Mouse (Mus musculus) fat pad, adult 2 months (tissue): ENCODE measurements at regions not wholly inside any gene's neighbourhood (a gene's known extent, or its start where the extent isn't known, plus 50 kb on each side); places are given as distances from the start of the nearest gene placed in this dataset.
"Not testable (repeated sequence)": the region's sequence is repeated elsewhere in the genome, so short reads cannot be mapped to it uniquely, and the experiment has no call there.

Experiments
- DNase-seq: peaks from one replicate; pipeline ENCODE4 v3.0.0-alpha.2; 2011; ENCODE audit warnings: low read depth, low spot score; ENCODE audit errors: extremely low read depth

DNA sequence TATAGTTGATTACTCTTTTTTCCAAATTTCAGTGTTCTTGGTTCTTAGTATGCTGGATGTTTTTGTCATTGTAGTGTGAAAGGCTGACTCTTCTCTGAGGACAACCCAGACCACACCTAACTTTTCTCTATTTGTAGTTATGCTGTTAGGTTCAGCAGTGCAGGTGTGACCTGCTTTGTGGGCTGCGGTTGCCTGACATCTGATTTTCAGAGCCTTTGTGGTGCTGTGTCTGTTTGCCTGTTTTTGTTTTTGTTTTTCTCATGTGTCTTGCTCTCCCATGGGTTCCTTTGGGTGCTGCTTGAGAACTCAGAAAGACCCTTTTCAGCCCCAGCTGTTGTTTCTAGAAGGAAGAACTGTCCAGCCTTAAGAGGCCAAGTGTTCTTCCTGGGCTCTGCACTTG lies 52.0 kb upstream of the Trpm1 start:
- DNase-seq, result no peak

DNA sequence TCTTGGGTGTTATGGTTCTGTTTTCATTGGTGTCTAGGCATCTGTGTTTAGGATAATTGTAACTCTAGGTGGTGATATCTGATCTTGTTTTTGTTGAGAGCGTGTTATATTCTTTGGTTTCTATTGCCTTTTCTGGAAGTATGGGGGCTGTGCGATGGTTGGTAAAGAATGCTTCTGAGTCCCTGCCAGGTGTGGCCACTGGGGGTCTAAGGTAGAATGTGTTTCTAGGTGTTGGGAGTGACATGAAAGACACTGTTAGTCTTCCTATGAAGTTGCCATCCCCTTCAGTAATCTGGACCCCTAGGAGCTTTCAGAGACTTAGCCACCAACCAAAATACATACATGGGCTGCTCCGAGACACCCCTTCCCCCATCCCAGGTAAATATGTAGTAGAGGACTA lies 54.0 kb upstream of the Trpm1 start:
- no peak for DNase-seq

- no peak for DNase-seq
Observed at GRCm38 (mm10) chr7:64090067-64090466, 63.6 kb upstream of the Trpm1 start.

DNA sequence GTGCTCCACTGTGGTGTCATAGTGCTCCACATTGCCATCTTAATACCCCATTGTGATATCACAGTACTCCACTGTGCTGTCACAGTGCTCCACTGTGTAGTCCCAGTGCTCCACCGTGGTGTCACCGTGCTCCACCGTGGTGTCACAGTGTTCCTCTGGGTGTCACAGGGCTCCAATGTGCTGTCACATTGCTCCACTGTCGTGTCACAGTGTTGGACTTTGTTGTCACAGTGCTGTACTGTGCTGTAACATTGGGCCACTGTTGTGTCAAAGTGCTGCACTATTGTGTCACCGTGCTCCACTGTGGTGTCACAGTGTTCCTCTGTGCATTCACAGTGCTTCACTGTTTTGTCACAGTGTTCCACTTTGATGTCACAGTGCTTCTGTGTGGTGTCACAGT lies 64.6 kb upstream of the Trpm1 start:
- DNase-seq, result no peak

DNA sequence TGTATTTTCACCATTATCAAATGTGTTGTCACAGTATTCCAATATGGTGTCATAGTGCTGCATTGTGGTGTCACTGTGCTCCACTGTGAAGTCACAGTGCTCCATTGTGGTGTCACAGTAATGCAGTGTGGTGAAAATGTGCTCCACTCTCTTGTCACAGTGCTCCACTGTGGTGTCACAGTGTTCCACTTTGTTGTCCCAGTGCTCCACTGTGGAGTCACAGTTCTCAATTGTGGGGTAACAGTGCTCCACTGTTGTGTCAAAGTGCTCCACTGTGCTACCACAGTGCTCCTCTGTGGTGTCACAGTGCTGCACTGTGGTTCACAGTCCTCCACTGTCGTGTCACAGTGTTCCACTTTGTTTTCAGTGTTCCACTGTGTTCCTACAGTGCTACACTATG lies 69.7 kb upstream of the Trpm1 start:
- DNase-seq, result not testable (repeated sequence)

DNA sequence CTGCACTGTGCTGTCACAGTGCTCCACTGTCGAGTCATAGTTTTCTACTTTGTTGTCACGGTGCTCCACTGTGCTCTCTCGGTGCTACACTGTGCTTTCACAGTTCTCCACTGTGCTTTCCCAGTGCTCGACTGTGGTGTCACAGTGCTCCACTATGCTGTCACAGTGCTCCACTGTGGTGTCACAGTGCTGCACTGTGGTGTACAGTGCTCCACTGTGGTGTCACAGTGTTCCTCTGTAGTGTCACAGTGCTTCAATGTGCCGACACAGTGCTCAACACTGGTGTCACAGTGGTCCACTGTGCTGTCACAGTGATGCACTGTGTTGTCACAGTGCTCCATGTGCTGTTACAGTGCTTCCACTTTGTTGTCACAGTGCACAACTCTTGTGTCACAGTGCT lies 71.0 kb upstream of the Trpm1 start:
- DNase-seq, result no peak

DNA sequence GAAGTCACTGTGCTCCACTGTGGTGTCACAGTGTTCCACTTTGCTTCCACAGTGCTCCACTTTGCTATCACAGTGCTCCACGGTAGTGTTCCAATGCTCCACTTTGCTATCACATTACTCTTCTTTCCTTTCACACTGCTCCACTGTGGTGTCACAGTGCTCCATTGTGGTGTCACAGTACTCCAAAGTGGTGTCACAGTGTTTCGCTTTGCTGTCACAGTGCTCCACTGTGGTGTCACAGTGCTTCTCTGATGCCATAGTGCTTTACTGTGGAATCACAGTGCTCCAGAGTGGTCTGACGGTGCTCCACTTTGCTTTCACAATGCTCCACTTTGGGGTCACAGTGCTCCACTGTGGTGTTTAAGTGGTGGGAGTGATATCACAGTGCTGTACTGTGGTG lies 71.4 kb upstream of the Trpm1 start:
- DNase-seq, result no peak

DNA sequence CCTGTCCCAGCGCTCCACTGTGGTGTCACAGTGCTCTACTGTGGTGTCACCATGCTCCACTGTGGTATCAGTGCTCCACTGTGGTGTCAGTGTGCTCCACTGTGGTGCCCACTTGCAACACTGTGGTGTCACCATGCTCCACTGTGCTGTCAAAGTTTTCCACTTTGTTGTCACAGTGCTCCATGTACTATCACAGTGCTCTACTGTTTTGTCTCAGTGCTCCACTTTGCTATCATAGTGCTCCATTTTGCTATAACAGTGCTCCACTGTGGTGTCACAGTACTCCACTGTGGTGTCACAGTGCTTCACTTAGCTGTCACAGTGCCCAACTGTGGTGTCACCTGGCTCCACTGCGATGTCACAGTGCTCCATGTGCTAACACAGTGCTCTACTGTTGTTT lies 72.0 kb upstream of the Trpm1 start:
- no peak for DNase-seq

DNA sequence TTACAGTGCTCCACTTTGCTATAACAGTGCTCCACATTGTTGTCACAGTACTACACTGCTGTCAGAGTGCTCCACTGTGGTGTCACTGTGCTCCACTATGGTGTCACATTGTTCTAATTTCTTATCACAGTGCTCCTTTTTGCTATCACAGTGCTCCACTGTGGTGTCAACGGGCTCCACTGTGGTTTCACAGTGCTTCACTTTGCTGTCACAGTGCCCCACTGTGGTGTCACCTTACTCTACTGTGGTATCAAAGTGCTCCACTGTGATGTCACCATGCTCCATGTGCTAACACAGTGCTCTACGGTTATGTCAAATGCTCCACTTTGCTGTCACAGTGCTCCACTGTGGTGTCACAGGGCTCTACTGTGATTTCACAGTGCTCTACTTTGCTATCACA lies 72.6 kb upstream of the Trpm1 start:
- DNase-seq, result no peak

DNA sequence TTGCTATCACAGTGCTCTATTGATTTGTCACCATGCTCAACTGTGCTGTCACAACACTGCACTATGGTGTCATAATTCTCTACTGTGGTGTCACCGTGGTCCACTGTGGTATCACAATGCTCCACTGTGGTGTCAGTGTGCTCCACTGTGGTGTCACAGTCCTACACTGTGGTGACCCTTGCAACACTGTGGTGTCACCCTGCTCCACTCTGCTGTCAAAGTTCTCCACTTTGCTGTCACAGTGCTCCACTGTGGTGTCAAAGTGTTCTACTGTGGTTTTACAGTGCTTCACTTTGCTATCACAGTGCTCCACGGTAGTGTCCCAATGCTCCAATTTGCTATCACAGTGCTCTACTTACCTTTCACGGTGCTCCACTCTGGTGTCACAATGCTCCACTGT lies 74.3 kb upstream of the Trpm1 start:
- DNase-seq, result no peak

DNA sequence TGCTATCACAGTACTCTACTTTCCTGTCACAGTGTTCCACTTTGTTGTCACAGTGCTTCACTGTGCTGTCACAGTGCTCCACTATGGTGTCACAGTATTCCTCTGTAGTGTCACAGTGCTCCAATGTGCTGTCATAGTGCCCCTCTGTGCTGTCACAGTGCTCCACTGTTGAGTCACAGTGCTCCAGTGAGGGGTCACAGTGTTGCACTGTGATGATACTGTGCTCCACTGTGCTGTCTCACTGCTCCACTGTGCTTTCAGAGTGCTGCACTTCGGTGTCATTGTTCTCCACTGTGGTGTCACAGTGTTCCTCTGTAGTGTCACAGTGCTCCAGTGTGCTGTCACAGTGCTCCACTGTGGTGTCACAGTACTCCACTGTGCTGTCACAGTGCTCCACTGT lies 75.0 kb upstream of the Trpm1 start:
- no peak for DNase-seq

GRCm38 (mm10) chr7:64077526-64077925 lies 76.1 kb upstream of the Trpm1 start:
- no peak for DNase-seq

DNA sequence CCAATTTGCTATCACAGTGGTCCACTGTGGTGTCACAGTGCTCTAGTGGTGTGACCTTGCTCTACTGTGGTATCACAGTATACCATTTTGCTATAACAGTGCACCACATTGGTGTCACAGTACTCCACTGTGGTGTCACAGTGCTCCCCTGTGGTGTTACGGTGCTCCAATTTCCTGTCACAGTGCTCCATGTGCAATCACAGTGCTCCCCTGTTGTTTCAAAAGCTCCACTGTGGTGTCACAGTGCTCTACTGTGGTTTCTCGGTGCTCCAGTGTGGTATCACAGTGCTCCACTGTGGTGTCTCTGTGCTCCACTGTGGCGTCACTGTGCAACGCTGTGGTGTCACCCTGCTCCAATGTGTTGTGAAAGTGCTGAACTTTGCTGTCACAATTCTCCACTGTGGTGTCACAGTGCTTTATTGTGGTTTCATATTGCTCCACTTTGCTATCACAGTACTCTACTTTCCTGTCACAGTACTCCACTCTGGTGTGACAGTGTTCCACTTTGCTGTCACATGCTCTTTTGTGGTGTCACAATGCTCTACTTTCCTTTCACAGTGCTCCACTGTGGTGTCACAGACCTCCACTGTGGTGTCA lies 76.8 kb upstream of the Trpm1 start:
- DNase-seq, result no peak

DNA sequence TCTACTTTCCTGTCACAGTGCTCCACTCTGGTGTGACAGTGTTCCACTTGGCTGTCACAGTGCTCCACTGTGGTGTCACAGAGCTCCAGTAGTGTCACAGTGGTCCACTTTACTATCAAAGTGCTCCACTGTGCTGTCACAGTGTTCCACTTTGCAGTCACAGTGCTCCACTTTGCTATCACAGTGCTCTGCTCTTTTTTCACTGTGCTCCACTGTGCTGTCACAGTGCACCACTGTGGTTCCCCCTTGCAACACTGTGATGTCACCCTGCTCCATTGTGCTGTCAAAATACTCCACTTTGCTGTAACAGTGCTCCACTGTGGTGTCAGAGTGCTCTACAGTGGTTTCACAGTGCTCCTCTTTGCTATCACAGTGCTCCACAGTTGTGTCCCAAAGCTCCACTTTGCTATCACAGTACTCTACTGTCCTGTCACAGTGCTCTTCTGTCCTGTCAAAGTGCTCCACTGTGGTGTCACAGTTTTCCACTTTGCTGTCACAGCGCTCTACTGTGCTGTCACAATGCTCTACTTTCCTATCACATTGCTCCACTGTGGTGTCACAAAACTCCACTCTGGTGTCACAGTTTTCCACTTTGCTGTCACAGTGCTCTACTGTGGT lies 77.8 kb upstream of the Trpm1 start:
- no peak for DNase-seq

- no peak for DNase-seq
Observed at GRCm38 (mm10) chr7:64074661-64075234, 78.9 kb upstream of the Trpm1 start.

DNA sequence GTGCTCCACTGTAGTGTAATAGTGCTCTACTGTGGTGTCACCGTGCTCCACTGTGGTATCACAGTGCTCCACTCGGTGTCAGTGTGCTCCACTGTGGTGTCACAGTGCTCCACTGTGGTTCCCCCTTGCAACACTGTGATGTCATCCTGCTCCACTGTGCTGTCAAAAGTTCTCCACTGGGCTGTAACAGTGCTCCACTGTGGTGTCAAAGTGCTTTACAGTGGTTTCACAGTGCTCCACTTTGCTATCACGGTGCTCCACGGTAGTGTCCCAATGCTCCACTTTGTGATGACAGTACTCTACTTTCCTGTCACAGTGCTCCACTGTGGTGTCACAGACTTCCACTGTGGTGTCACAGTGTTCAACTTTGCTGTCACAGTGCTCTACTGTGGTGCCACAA lies 79.4 kb upstream of the Trpm1 start:
- DNase-seq, result no peak

DNA sequence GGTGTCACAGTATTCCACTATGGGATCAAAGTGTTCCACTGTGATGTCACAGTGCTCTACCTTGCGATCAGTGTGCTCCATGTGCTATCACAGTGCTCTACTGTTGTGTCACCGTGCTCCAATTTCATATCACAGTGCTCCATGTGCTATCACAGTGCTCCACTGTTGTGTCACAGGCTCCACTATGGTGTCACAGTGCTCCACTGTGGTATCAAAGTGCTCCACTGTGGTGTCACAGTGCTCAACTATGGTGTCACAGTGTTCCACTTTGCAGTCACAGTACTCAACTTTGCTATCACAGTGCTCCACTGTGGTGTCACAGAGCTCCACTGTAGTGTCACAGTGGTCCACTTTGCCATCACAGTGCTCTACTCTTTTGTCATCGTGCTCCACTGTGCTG lies 79.9 kb upstream of the Trpm1 start:
- no peak for DNase-seq

- no peak for DNase-seq
Observed at GRCm38 (mm10) chr7:64070930-64071329, 82.7 kb upstream of the Trpm1 start.

GRCm38 (mm10) chr7:64065529-64066247 lies 87.9 kb upstream of the Trpm1 start:
- DNase-seq, result no peak

DNA sequence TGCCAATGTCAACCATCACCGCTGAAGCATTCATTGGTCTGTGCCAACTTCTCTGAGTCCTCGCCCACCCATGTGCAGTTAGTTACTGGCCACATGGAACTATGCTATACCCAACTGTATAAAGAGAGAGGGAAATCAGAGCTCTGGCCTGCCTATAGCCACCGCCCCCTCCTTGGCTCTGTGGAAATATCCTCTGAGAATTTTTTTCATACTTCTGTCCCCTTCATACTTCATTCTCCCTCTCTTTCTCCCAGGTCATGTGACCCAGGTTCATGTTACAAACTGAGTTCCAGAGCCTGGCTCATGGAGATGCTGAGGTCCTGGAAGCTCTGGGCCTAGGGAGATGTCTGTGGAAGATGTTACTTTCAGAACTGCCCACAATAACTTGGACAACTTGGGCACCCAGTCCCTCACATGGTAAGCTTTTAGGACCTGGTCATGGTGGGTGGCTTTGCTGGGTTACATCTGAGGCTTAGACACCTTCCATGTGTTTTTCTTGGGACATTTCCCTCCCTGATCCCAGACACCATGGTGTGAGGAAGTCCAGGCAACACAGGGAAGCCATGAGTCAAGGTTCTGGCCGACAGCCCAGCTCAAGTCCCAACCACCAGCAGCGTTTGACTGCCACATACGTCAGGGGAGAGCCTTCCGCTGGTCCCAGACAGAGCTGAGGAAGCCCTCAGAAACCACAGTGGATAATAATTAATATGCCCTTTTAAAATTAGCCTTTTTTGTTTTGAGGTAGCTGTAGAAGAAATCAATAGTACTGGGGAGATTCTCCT lies 89.0 kb upstream of the Trpm1 start:
- no peak for DNase-seq

DNA sequence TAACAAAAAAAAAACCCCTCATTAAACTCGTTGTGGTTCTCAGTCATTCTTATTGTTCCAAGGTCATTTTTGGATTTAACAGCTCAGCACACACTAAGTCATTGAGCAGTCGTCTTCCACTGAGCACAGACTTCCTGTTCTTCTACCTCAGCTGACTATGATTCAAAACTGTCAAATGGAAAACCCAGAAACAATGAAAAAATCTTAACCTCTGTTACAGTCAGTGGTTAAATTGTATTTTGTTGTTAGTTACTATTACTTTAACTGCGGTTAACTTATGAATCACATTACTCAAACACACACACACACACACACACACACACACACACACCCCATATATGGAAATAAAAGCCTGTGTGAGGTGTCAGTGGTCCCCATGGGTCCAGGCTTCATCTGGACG lies 92.5 kb upstream of the Trpm1 start:
- DNase-seq, result no peak

GRCm38 (mm10) chr7:64060582-64060981 lies 93.1 kb upstream of the Trpm1 start:
- no peak for DNase-seq
